Mouse (Mus musculus) kidney, embryonic 15.5 days (tissue): ENCODE results near the gene Macrod1. TPM values are rescaled to one million over a fixed set of nuclear protein-coding genes. Genes with fewer than 3 reads are reported as not detected.
"Not testable (repeated sequence)": the region's sequence is repeated elsewhere in the genome, so short reads cannot be mapped to it uniquely, and the experiment has no call there.

ENCODE experiments used
- ATAC-seq: fragments of 200-750 bp; cut with Nextera tagmentation; replicated peaks from 2 replicates; pipeline ENCODE4 v1.8.0; 2017; ENCODE audit warnings: moderate TSS enrichment; ENCODE audit not compliant: low FRiP score
- H3K27ac ChIP-seq: fragments of 300-500 bp; sonication (generic); 2 replicates; pipeline ENCODE4 v1.5.1; 2015; ENCODE audit warnings: mild to moderate bottlenecking, inconsistent platforms
- H3K27me3 ChIP-seq: fragments of 300-500 bp; sonication (generic); 2 replicates; pipeline ENCODE4 v1.6.1; 2015; ENCODE audit warnings: inconsistent platforms
- H3K36me3 ChIP-seq: fragments of 300-500 bp; sonication (generic); 2 replicates; pipeline ENCODE4 v1.6.1; 2015; ENCODE audit warnings: inconsistent platforms
- H3K4me1 ChIP-seq: fragments of 300-500 bp; sonication (generic); 2 replicates; pipeline ENCODE4 v1.6.1; 2015; ENCODE audit warnings: inconsistent platforms
- H3K4me2 ChIP-seq: fragments of 300-500 bp; sonication (generic); 2 replicates; pipeline ENCODE4 v1.6.1; 2015; ENCODE audit warnings: moderate library complexity, mild to moderate bottlenecking, inconsistent platforms
- H3K4me3 ChIP-seq: fragments of 300-500 bp; sonication (generic); replicated peaks from 2 replicates; pipeline ENCODE4 v1.5.1; 2015; ENCODE audit warnings: mild to moderate bottlenecking, inconsistent platforms
- H3K9ac ChIP-seq: fragments of 300-500 bp; sonication (generic); 2 replicates; pipeline ENCODE4 v1.6.1; 2015; ENCODE audit warnings: mild to moderate bottlenecking, inconsistent platforms
- H3K9me3 ChIP-seq: fragments of 300-500 bp; sonication (generic); replicated peaks from 2 replicates; pipeline ENCODE4 v1.6.1; 2016; ENCODE audit warnings: inconsistent platforms
- WGBS: fragments of 180-500 bp; shearing (Covaris S2); methylation state at CpG from one replicate; pipeline ENCODE4 v1.1.7; 2015; ENCODE audit warnings: mixed read lengths; 5-methylcytosine and 5-hydroxymethylcytosine counted together
- polyA plus RNA-seq: library from polyadenylated mRNA; unstranded; fragments of >200 nt; fragmentation: Nextera tagmentation; extraction: Ambion mirVana; gene quantifications from 2 replicates; pipeline ENCODE4 v1.2.1, GENCODE M21; 2015

The Macrod1 gene
- polyA plus RNA-seq, 1 experiment from 2014 or later: 13.9 TPM

- Histone ChIP-seq H3K4me1 (peaks cover 86% of the 10 kb centered on the region), H3K27ac (peak overlapping the region; percentile 79), H3K27me3 (peaks cover 56% of the 10 kb centered on the region), H3K36me3 (no peaks in the 10 kb centered on the region), H3K4me2 (peak overlapping the region; percentile 53), H3K9ac (no peak overlapping the region), H3K4me3 (0 out of 2 replicates have a peak overlapping the region, but pooled peaks have one; percentile 9), H3K9me3 (no peaks in the 10 kb centered on the region)
- WGBS: 12% methylated on average over 4 of the region's 4 CpGs
- ATAC-seq: no peak
These were observed 14.2 kb downstream of the Macrod1 start for GRCm38 (mm10) chr19:7070775-7071174.

- Histone ChIP-seq H3K9me3 (no peaks in the 10 kb centered on the region), H3K36me3 (no peaks in the 10 kb centered on the region), H3K9ac (0 out of 2 replicates have a peak overlapping the region, but pooled peaks have one; percentile 11), H3K4me1 (peaks cover 73% of the 10 kb centered on the region), H3K4me2 (0 out of 2 replicates have a peak overlapping the region, but pooled peaks have one; percentile 8), H3K27ac (peak overlapping the region; percentile 73), H3K27me3 (peaks cover 53% of the 10 kb centered on the region), H3K4me3 (no peak overlapping the region)
- 0 out of 2 replicates have a peak, but pooled peaks have one; percentile 10 for ATAC-seq
- 30% methylated on average over 6 of the region's 6 CpGs for WGBS
These were observed 15.6 kb downstream of the Macrod1 start for GRCm38 (mm10) chr19:7072221-7072620.

DNA sequence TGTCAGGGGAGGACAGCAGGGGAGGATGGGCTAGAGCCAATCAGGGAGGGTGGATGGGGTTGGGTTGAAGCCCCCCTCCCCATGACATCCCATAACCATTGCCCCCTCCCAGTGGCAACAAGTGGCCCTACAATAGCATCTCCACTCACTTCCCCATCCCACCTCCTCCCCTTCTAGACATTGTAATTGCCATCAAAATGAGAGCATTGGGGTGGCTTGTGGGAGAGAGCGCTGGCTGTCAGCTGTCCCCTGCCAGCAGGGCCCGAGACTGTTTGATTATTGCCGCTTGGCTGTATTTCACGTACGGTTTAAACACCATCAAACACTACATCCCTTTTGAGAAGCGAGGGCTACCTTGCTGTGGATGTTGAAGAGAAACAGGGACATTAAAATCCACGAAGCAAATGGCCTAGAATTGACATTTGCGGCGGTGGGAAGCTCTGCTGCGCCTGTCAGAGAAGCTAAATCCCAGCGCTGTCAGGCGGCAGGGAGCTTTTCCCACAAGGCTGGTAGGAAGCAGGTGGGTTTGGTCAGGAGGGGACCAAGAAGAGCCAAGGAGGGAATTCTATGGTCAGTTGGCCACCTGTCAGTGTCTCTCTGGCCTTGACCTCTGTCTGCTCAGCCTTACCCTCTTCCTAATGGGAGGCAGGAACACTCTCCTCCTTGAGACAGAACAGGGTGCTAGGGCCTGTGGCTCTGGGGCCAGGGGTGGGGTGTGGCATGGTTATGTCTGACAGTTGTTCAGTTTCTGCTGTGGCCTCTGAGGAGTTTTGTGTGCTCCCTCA, 17.6 kb downstream of the Macrod1 start:
- H3K27ac ChIP-seq: no peak overlapping the region
- ATAC-seq: no peak
- H3K9me3 ChIP-seq: no peaks in the 10 kb centered on the region
- peaks cover 45% of the 10 kb centered on the region for H3K27me3 ChIP-seq
- H3K4me2 ChIP-seq: no peak overlapping the region
- H3K4me3 ChIP-seq: no peak overlapping the region
- 45% methylated on average over 12 of the region's 12 CpGs for WGBS
- peaks cover 63% of the 10 kb centered on the region for H3K4me1 ChIP-seq
- no peaks in the 10 kb centered on the region for H3K36me3 ChIP-seq
- no peak overlapping the region for H3K9ac ChIP-seq

GRCm38 (mm10) chr19:7075336-7075735, 18.7 kb downstream of the Macrod1 start:
- not testable (repeated sequence) for H3K4me2 ChIP-seq, H3K36me3 ChIP-seq, H3K9ac ChIP-seq, H3K9me3 ChIP-seq, ATAC-seq, H3K4me3 ChIP-seq, H3K27ac ChIP-seq
- 83% methylated on average over 11 of the region's 11 CpGs for WGBS
- Histone ChIP-seq H3K4me1 (peaks cover 63% of the 10 kb centered on the region), H3K27me3 (peaks cover 47% of the 10 kb centered on the region)

GRCm38 (mm10) chr19:7077666-7078065, 21.1 kb downstream of the Macrod1 start:
- Histone ChIP-seq H3K4me3 (no peak overlapping the region), H3K27ac (no peak overlapping the region), H3K9ac (no peak overlapping the region), H3K36me3 (no peaks in the 10 kb centered on the region), H3K27me3 (peaks cover 51% of the 10 kb centered on the region), H3K9me3 (no peaks in the 10 kb centered on the region), H3K4me1 (peaks cover 49% of the 10 kb centered on the region), H3K4me2 (no peak overlapping the region)
- 39% methylated on average over 9 of the region's 9 CpGs for WGBS
- no peak for ATAC-seq

DNA sequence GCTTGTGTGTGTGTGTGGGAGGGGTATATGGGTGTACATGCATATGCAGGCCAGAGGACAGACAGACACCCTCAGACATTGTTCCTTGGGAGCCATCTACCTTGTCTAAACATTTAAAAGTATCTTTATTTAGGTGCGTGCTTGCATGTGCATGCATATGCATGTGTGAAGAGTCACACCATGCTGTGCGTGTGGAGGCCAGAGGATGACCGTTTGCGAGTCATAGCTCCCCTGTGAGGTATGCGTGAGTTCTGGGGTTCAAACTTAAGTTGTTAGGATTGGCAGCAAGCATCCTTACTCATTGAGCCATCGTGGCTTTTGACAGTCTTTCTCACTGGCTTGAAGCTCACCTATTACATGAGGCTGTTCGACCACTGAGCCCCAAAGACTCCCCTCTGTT, 21.7 kb downstream of the Macrod1 start:
- no peaks in the 10 kb centered on the region for H3K9me3 ChIP-seq
- H3K4me1 ChIP-seq: peaks cover 43% of the 10 kb centered on the region
- no peak overlapping the region for H3K9ac ChIP-seq
- ATAC-seq: no peak
- no peak overlapping the region for H3K4me2 ChIP-seq
- no peak overlapping the region for H3K4me3 ChIP-seq
- H3K27me3 ChIP-seq: peaks cover 52% of the 10 kb centered on the region
- no peaks in the 10 kb centered on the region for H3K36me3 ChIP-seq
- WGBS: 86% methylated on average over 7 of the region's 7 CpGs
- no peak overlapping the region for H3K27ac ChIP-seq

DNA sequence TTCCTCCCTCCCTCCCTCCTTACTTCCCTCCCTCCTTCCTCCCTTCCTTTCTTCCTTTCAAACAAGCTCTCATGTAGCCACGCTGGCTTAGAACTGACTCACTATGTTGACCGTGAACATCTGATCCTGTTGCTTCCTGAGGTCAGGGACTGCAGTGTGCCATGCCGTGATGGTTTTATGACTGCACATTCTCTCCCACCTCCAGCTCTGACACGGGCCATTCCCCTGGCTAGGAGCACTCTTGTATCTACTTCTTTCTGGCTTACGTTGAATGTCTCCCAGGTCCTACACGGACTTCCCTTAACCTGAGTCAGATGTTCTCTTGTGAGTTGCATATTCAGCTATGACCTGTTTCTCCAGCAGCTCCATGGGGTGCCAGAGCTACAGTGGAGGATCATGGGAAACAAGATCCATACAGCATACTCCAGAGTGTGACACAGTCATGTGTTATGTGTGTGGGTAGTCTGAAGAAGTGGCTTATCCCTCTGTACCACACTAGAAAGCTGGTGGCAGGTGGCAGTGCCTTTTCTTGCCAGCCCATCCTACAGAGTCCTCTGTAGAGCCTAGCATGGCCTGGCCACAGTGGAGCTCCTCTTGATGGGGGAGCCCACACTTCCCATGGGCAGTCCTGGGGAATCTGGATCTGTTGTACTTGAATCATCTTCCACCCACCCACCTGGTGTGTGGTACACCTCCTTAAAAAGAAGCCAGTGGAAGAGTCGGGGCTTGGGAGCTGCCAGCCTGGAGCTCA, 25.1 kb downstream of the Macrod1 start:
- H3K36me3 ChIP-seq: no peaks in the 10 kb centered on the region
- no peak overlapping the region for H3K4me3 ChIP-seq
- ATAC-seq: peak; percentile 22; the same call in 1 of the 2 replicates
- H3K9ac ChIP-seq: no peak overlapping the region
- H3K27ac ChIP-seq: no peak overlapping the region
- peaks cover 52% of the 10 kb centered on the region for H3K4me1 ChIP-seq
- WGBS: 26% methylated on average over 7 of the region's 7 CpGs
- H3K9me3 ChIP-seq: no peaks in the 10 kb centered on the region
- H3K27me3 ChIP-seq: peaks cover 61% of the 10 kb centered on the region
- no peak overlapping the region for H3K4me2 ChIP-seq

DNA sequence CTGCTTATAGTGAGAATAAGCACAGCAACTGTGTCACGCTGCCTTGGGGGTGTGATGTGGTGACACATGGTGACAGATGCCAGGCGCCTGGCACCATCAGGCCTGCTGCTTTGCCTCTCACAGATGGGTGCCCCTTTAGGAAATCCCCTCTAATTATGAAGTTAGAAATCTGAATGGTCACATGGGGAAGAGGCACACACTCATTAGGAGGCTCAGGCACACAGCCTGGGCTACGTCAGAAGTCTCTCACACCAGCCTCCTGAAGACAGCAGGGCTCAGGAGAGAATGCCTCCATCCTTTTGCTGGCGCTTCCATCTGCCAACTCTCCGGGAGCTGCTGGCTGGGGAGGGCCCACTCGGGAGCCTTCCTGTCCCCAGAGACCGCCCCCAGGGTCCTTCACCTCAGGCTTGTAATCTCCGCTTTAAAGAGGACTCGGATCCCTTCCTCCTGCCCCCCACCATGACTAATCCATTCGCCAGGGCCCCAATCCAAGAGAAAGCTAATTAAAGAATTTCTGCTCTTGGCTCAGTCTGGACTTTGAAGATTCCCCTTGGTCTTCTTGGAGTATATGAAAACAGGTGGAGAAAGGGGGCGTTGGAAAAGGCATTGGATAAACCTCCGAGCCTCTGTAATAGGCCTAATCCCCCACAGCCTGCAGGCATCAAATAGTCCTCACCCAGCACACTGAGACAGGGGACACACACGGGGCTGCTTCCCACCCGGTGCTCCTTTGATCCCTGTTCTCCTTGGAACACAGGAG, 26.6 kb downstream of the Macrod1 start:
- Histone ChIP-seq H3K36me3 (no peaks in the 10 kb centered on the region), H3K9me3 (no peaks in the 10 kb centered on the region)
- 57% methylated on average over 14 of the region's 14 CpGs for WGBS

GRCm38 (mm10) chr19:7084734-7085133, 28.1 kb downstream of the Macrod1 start:
- no peak overlapping the region for H3K4me2 ChIP-seq
- peaks cover 45% of the 10 kb centered on the region for H3K4me1 ChIP-seq
- no peak overlapping the region for H3K9ac ChIP-seq
- H3K4me3 ChIP-seq: no peak overlapping the region
- no peak overlapping the region for H3K27ac ChIP-seq
- no peak for ATAC-seq
- peaks cover 86% of the 10 kb centered on the region for H3K27me3 ChIP-seq
- H3K36me3 ChIP-seq: no peaks in the 10 kb centered on the region
- 21% methylated on average over 15 of the region's 15 CpGs for WGBS
- H3K9me3 ChIP-seq: no peaks in the 10 kb centered on the region

More for the DNA sequence above, 26.6 kb downstream of the Macrod1 start:
- peaks cover 52% of the 10 kb centered on the region for H3K4me1 ChIP-seq
- H3K27ac ChIP-seq: no peak overlapping the region
- peaks cover 72% of the 10 kb centered on the region for H3K27me3 ChIP-seq
- no peak overlapping the region for H3K9ac ChIP-seq
- no peak overlapping the region for H3K4me2 ChIP-seq
- H3K4me3 ChIP-seq: no peak overlapping the region
- no peak for ATAC-seq

DNA sequence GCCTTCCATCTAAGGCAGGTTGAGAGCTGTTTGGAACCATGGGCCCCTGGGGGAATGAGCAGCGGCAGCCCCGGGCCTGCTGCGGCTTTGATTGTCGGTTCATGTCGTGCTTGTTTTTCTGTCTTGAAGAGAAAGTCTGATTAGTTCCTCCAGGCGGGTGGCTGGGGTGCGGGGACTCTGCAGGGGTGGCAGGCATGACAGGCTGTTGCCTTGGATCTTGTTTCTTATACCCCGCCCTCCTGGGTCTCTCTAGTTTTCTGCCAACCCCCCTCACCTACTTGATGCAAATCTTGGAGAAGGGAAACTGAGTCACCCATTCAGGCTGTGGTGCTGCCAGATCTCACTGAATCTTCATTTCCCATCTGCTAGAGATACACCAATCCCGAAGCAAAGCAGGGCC, 31.9 kb downstream of the Macrod1 start:
- 23% methylated on average over 9 of the region's 9 CpGs for WGBS
- Histone ChIP-seq H3K27ac (no peak overlapping the region), H3K4me3 (no peak overlapping the region), H3K9me3 (no peaks in the 10 kb centered on the region), H3K4me1 (peaks cover 66% of the 10 kb centered on the region), H3K9ac (no peak overlapping the region), H3K27me3 (peaks cover 81% of the 10 kb centered on the region), H3K36me3 (no peaks in the 10 kb centered on the region), H3K4me2 (no peak overlapping the region)
- no peak for ATAC-seq

DNA sequence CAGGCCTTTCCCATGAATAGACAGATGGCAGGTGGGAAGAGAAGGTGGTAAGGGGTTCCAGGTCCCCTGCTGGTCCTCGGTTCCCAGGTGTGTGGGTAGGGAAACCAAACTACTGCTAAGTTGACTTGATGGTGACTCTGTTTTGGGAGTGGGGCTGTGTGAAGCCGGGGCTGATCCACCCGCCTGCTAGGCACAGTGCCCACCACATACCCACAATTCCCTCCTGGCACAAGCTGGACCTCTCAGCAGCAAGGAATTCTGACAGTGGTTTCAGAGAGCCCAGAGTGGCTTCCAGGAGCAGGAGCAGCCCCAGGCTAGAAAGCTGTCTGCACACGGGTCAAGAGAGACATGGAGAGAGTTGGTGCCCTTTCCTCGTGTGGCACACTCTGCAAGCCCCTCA, 32.4 kb downstream of the Macrod1 start:
- peaks cover 76% of the 10 kb centered on the region for H3K27me3 ChIP-seq
- ATAC-seq: no peak
- no peaks in the 10 kb centered on the region for H3K36me3 ChIP-seq
- no peaks in the 10 kb centered on the region for H3K9me3 ChIP-seq
- peaks cover 64% of the 10 kb centered on the region for H3K4me1 ChIP-seq
- H3K4me2 ChIP-seq: no peak overlapping the region
- H3K4me3 ChIP-seq: no peak overlapping the region
- H3K9ac ChIP-seq: no peak overlapping the region
- H3K27ac ChIP-seq: no peak overlapping the region
- 75% methylated on average over 5 of the region's 5 CpGs for WGBS
